Mouse (Mus musculus) MEL (cell line): ENCODE data around the gene Mlx. TPM values are rescaled to one million over a fixed set of nuclear protein-coding genes. Genes with fewer than 3 reads are reported as not detected.
A peak's percentile ranks its signal among the peaks of the same experiment; 100 is the strongest.

ENCODE experiments used
- DNase-seq: peaks from one replicate; pipeline ENCODE4 v3.0.0; 2011; ENCODE audit warnings: low read depth, low spot score
- H3K27ac ChIP-seq: 2 replicates; pipeline ENCODE4 v1.5.1; 2012; ENCODE audit warnings: low read depth, mild to moderate bottlenecking, control low read depth, low read length, moderate library complexity; ENCODE audit not compliant: control insufficient read depth
- H3K27me3 ChIP-seq, 2 experiments: fragments of 150-350 bp in 1 of 2; sonication (generic) in 1 of 2; 2 replicates each; pipeline ENCODE4 v1.6.1; 2012; ENCODE audit warnings: low read length in 2 of 2, mild to moderate bottlenecking in 2 of 2, improper control_type of control experiment in 1 of 2, moderate library complexity in 1 of 2; ENCODE audit not compliant: insufficient read depth in 2 of 2, control insufficient read depth in 1 of 2
- H3K36me3 ChIP-seq, 2 experiments: 2 replicates each; pipeline ENCODE4 v1.6.1; 2012 to 2014; ENCODE audit warnings: low read length in 2 of 2, improper control_type of control experiment in 1 of 2, inconsistent platforms in 1 of 2, mild to moderate bottlenecking in 1 of 2; ENCODE audit not compliant: insufficient read depth in 2 of 2, control insufficient read depth in 1 of 2
- H3K4me1 ChIP-seq, 2 experiments: fragments of 150-350 bp in 1 of 2; sonication (generic) in 1 of 2; 2 replicates each; pipeline ENCODE4 v1.6.1; 2012; ENCODE audit warnings: low read length in 2 of 2, improper control_type of control experiment in 1 of 2, mild to moderate bottlenecking in 1 of 2; ENCODE audit not compliant: insufficient read depth in 2 of 2, control insufficient read depth in 1 of 2
- H3K4me3 ChIP-seq, 2 experiments: fragments of 150-350 bp in 1 of 2; sonication (generic) in 1 of 2; 2 replicates each; pipeline ENCODE4 v1.5.1; 2012; ENCODE audit warnings: low read depth in 2 of 2, low read length in 2 of 2, mild to moderate bottlenecking in 2 of 2, moderate library complexity in 2 of 2, control low read depth in 1 of 2, improper control_type of control experiment in 1 of 2; ENCODE audit not compliant: control insufficient read depth in 1 of 2, insufficient read depth in 1 of 2
- H3K79me2 ChIP-seq: 2 replicates; pipeline ENCODE4 v1.6.1; 2012; ENCODE audit warnings: mild to moderate bottlenecking, low read length, moderate library complexity; ENCODE audit not compliant: control insufficient read depth, poor library complexity, insufficient read depth
- H3K9ac ChIP-seq: 2 replicates; pipeline ENCODE4 v1.6.1; 2012; ENCODE audit warnings: low read depth, mild to moderate bottlenecking, control low read depth, low read length, moderate library complexity; ENCODE audit not compliant: control insufficient read depth, poor library complexity, severe bottlenecking
- H3K9me3 ChIP-seq: fragments of 150-350 bp; sonication (generic); replicated peaks from 2 replicates; pipeline ENCODE4 v1.6.1; 2012; ENCODE audit warnings: mild to moderate bottlenecking, low read length, improper control_type of control experiment, moderate library complexity; ENCODE audit not compliant: insufficient read depth
- BHLHE40 ChIP-seq: IDR thresholded peaks from 2 replicates; pipeline ENCODE4 v1.6.1; 2012; ENCODE audit warnings: low read depth, mild to moderate bottlenecking, inconsistent platforms, low read length, improper control_type of control experiment, borderline replicate concordance
- CHD2 ChIP-seq: IDR thresholded peaks from 2 replicates; pipeline ENCODE4 v1.6.1; 2011; ENCODE audit warnings: low read length, improper control_type of control experiment
- E2F4 ChIP-seq: IDR thresholded peaks from 2 replicates; pipeline ENCODE4 v1.6.1; 2011; ENCODE audit warnings: low read depth, low read length, improper control_type of control experiment, borderline replicate concordance
- ELF1 ChIP-seq: IDR thresholded peaks from 2 replicates; pipeline ENCODE4 v1.6.1; 2014; ENCODE audit warnings: low read depth, mild to moderate bottlenecking, inconsistent platforms, low read length, improper control_type of control experiment, moderate library complexity
- EP300 ChIP-seq, 2 experiments: IDR thresholded peaks; 2 replicates each; pipeline ENCODE4 v1.6.1; 2011; ENCODE audit warnings: improper control_type of control experiment in 2 of 2, low read length in 2 of 2, low read depth in 1 of 2, mild to moderate bottlenecking in 1 of 2
- ETS1 ChIP-seq: IDR thresholded peaks from 2 replicates; pipeline ENCODE4 v1.6.1; 2012; ENCODE audit warnings: low read depth, mild to moderate bottlenecking, inconsistent platforms, low read length, improper control_type of control experiment, moderate library complexity
- GABPA ChIP-seq: IDR thresholded peaks from 2 replicates; pipeline ENCODE4 v1.6.1; 2012; ENCODE audit warnings: low read depth, mild to moderate bottlenecking, inconsistent platforms, low read length, improper control_type of control experiment, moderate library complexity
- JUND ChIP-seq: IDR thresholded peaks from 2 replicates; pipeline ENCODE4 v1.6.1; 2011; ENCODE audit warnings: low read depth, mild to moderate bottlenecking, improper control_type of control experiment, low read length
- MEF2A ChIP-seq: IDR thresholded peaks from 2 replicates; pipeline ENCODE4 v1.6.1; 2014; ENCODE audit warnings: low read depth, mild to moderate bottlenecking, inconsistent platforms, low read length, improper control_type of control experiment; ENCODE audit not compliant: poor library complexity, insufficient replicate concordance, severe bottlenecking; ENCODE audit errors: extremely low read depth
- MXI1 ChIP-seq: IDR thresholded peaks from 2 replicates; pipeline ENCODE4 v1.6.1; 2011; ENCODE audit warnings: mild to moderate bottlenecking, low read depth, low read length, improper control_type of control experiment
- MYC ChIP-seq: IDR thresholded peaks from 2 replicates; pipeline ENCODE4 v1.6.1; 2011; ENCODE audit warnings: low read depth, mild to moderate bottlenecking, low read length, improper control_type of control experiment, moderate library complexity
- POLR2A ChIP-seq, 2 experiments: IDR thresholded peaks; 2 replicates each; pipeline ENCODE4 v1.6.1; 2011 to 2012; ENCODE audit warnings: low read length in 2 of 2, mild to moderate bottlenecking in 2 of 2, control low read depth in 1 of 2, improper control_type of control experiment in 1 of 2, low read depth in 1 of 2, moderate library complexity in 1 of 2; ENCODE audit not compliant: control insufficient read depth in 1 of 2, insufficient read depth in 1 of 2, poor library complexity in 1 of 2
- POLR2AphosphoS5 ChIP-seq: IDR thresholded peaks from 2 replicates; pipeline ENCODE4 v1.6.1; 2012; ENCODE audit warnings: low read depth, borderline replicate concordance, mild to moderate bottlenecking, inconsistent platforms, low read length, moderate library complexity, mixed read lengths
- SIN3A ChIP-seq: IDR thresholded peaks from 2 replicates; pipeline ENCODE4 v1.6.1; 2012; ENCODE audit warnings: low read length, improper control_type of control experiment, inconsistent platforms
- SMC3 ChIP-seq: IDR thresholded peaks from 2 replicates; pipeline ENCODE4 v1.6.1; 2011; ENCODE audit warnings: low read depth, low read length, improper control_type of control experiment
- TAL1 ChIP-seq: IDR thresholded peaks from 2 replicates; pipeline ENCODE4 v1.6.1; 2012; ENCODE audit warnings: mild to moderate bottlenecking, inconsistent platforms, low read length, moderate library complexity, mixed read lengths
- TBP ChIP-seq: IDR thresholded peaks from 2 replicates; pipeline ENCODE4 v1.8.0; 2011; ENCODE audit warnings: low read depth, low read length, improper control_type of control experiment
- TCF12 ChIP-seq: IDR thresholded peaks from 2 replicates; pipeline ENCODE4 v1.6.1; 2014; ENCODE audit warnings: low read depth, mild to moderate bottlenecking, inconsistent platforms, low read length, improper control_type of control experiment, moderate library complexity
- ZC3H11A ChIP-seq: IDR thresholded peaks from 2 replicates; pipeline ENCODE4 v1.6.1; 2012; ENCODE audit warnings: low read depth, mild to moderate bottlenecking, inconsistent platforms, low read length, improper control_type of control experiment
- ZMIZ1 ChIP-seq: IDR thresholded peaks from 2 replicates; pipeline ENCODE4 v1.6.1; 2012; ENCODE audit warnings: low read depth, mild to moderate bottlenecking, inconsistent platforms, low read length, improper control_type of control experiment, moderate library complexity
- ZNF384 ChIP-seq: IDR thresholded peaks from 2 replicates; pipeline ENCODE4 v1.6.1; 2012; ENCODE audit warnings: low read depth, mild to moderate bottlenecking, inconsistent platforms, low read length, improper control_type of control experiment
- polyA plus RNA-seq, 2 experiments: library from polyadenylated mRNA; stranded (reverse) in 1 of 2; unstranded in 1 of 2; fragments of >175 nt in 1 of 2; fragments of >200 nt in 1 of 2; gene quantifications; 2 replicates each; pipeline versions ENCODE4 v1.2.1 to v1.2.4; 2012; ENCODE audit warnings: low replicate concordance in 2 of 2, low read depth in 1 of 2; ENCODE audit not compliant: insufficient read length in 2 of 2, insufficient read depth in 1 of 2, missing spikeins in 1 of 2
- total RNA-seq: library from RNA; depleted of rRNA; stranded (reverse); fragments of 300-350 nt; gene quantifications from 2 replicates; pipeline ENCODE4 v1.2.3, GENCODE M21; 2012

Mlx gene
- total and polyA plus RNA-seq, 3 experiments: 57.5 to 75.9 TPM; not detected in 1

GRCm38 (mm10) chr11:101069391-101070188 lies 17.5 kb upstream of the Mlx start, which contains the start of gene Naglu (continued):
- TF ChIP-seq TAL1 (no peak), ZNF384 (no peak), BHLHE40 (no peak), ZC3H11A (no peak), ZMIZ1 (no peak), EP300 (IDR thresholded peaks at IDR 0.05; ENCODE audit: low read depth in 1 of 2, low read length in 2 of 2) (peak in 1 of 2 experiments; percentile 31; a peak in 1 of 4 replicates)
- TF ChIP-seq, all 39 proteins: peak for 14

GRCm38 (mm10) chr11:101070189-101070527 lies 16.9 kb upstream of the Mlx start:
- no peak for DNase-seq
- Histone ChIP-seq H3K4me3 (peak overlapping the region; percentile 63), H3K4me1 (peaks cover 5 to 11% of the 10 kb centered on the region in 2 experiments), H3K9ac (peak overlapping the region; percentile 62), H3K27ac (no peak overlapping the region), H3K79me2 (no peaks in the 10 kb centered on the region; the same call in 1 of the 2 replicates), H3K27me3 (no peaks in the 10 kb centered on the region), H3K9me3 (no peaks in the 10 kb centered on the region), H3K36me3 (peaks cover 0 to 7% of the 10 kb centered on the region in 2 experiments; a peak in 2 of 4 replicates)
- TF ChIP-seq POLR2A (IDR thresholded peaks at IDR 0.05; ENCODE audit: control insufficient read depth in 1 of 2, insufficient read depth in 1 of 2, low read depth in 1 of 2, low read length in 2 of 2, poor library complexity in 1 of 2) (peak in 1 of 2 experiments; percentile 60; a peak in 1 of 4 replicates), ELF1 (no peak), E2F4 (no peak), SIN3A (0 out of 2 replicates have a peak, but pooled peaks have one; percentile 21), EP300 (IDR thresholded peaks at IDR 0.05; ENCODE audit: low read depth in 1 of 2, low read length in 2 of 2) (no peak), POLR2AphosphoS5 (no peak), MYC (no peak)
- TF ChIP-seq, all 39 proteins: peak for 2

GRCm38 (mm10) chr11:101070987-101071386 lies 16.1 kb upstream of the Mlx start:
- no peaks in the 10 kb centered on the region for H3K9me3 ChIP-seq
- DNase-seq: no peak
- TF ChIP-seq TBP: no peak
- no peak for TF ChIP-seq ZMIZ1
- TF ChIP-seq JUND: no peak
- no peak for TF ChIP-seq TCF12
- TF ChIP-seq GABPA: no peak
- TF ChIP-seq MYC: no peak
- no peak for TF ChIP-seq MXI1
- no peak for TF ChIP-seq SMC3
- TF ChIP-seq CHD2: no peak
- no peak for TF ChIP-seq POLR2A (IDR thresholded peaks at IDR 0.05; ENCODE audit: control insufficient read depth in 1 of 2, insufficient read depth in 1 of 2, low read depth in 1 of 2, low read length in 2 of 2, poor library complexity in 1 of 2)
- TF ChIP-seq ETS1: no peak
- no peak for TF ChIP-seq MEF2A
- H3K79me2 ChIP-seq: no peaks in the 10 kb centered on the region; the same call in 1 of the 2 replicates
- H3K36me3 ChIP-seq: peaks cover 0 to 7% of the 10 kb centered on the region in 2 experiments; a peak in 2 of 4 replicates
- H3K27ac ChIP-seq: no peak overlapping the region
- H3K4me3 ChIP-seq: no peak overlapping the region
- no peak overlapping the region for H3K9ac ChIP-seq
- H3K27me3 ChIP-seq: no peaks in the 10 kb centered on the region
- H3K4me1 ChIP-seq: peaks cover 5 to 11% of the 10 kb centered on the region in 2 experiments
